In the genomic region with DNA sequence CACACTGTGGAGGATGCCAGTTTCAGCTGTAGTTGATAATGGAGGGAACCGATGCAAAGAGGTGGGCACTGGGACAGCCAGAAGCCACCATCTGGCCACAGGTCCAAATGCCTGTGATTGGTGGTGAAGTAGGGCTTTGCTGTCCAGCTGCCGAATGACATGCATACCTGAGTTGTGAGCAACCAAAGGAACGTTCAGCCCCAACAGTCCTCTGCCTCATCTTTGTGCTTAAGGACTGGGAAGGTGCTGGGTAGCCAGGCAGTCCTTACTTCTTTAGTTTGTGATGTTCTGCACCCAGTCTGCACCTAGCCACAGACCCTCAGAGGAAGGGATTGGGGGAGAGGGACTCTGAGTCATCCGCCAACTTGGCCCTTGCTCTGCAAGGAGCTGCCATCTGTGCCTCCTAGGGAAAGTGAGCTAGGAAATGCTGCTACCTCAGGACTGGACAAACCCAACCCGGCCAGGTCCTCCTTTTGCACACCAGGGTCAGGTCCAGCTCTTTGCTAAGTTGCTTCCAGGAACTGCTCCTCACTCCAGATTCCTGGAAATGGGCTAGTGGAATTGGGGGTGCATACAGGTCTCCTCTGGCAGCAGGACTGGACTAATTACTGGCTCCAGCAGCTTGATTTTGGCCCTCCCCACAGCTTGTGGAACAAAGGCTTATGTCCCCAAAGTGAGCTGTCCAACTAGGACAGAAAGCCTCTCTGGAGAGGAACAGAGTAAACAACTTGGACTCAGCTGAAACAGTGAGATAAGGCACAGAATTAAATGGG, we compare ENCODE assay signal across 34 mouse cellular contexts. TPM values are rescaled to one million over a fixed set of nuclear protein-coding genes. Genes with fewer than 3 reads are reported as not detected.
DNase-seq lines count a peak whose midpoint lies in the region; ATAC-seq and TF ChIP-seq lines count a peak whose summit lies in the region.
"Had no signal": no experiment of that assay in that cellular context is flagged by ENCODE, and none has a peak within 500 bp of the region (broad histone marks: within the 10 kb centered on the region; RNA-seq: fewer than 3 reads in every experiment).

No protein-coding gene starts in this region.

- no peak for DNase-seq in cerebellum, adult 9-10 months
- DNase-seq in liver, adult 2 months (ENCODE audit: extremely low read depth, low read depth, low spot score): peak; percentile 86
- DNase-seq in brain, adult 2 months (ENCODE audit: low read depth, low spot score): peak; percentile 29
- DNase-seq in spleen, postnatal 10 days (ENCODE audit: low spot score in 2 of 2): no peak
- DNase-seq: adrenal gland, postnatal 25 days; embryo, embryonic 11 days; gastrocnemius, postnatal 10 days; heart, postnatal 10 days; kidney, adult 9 months; kidney, postnatal 14 days; liver, embryonic 13.5 days; lung, adult 18-20 months; lung, postnatal 4 days; right cerebral cortex, postnatal 14 days; thymus, postnatal 14 days had no signal

- H3K27ac ChIP-seq in liver, adult 2 months (replicated peaks; ENCODE audit: insufficient read depth, low read depth, low read length): peak overlapping the region; percentile 29
- no peak overlapping the region; the same call in 1 of the 2 replicates for H3K27ac ChIP-seq in liver, embryonic 12.5 days
- H3K27ac ChIP-seq: embryonic facial prominence, embryonic 12.5 days; heart, embryonic 13.5 days; hindbrain, embryonic 14.5 days; limb, embryonic 13.5 days; liver, embryonic 13.5 days; midbrain, embryonic 12.5 days; neural tube, embryonic 13.5 days had no signal

- H3K36me3 ChIP-seq in liver, adult 2 months (ENCODE audit: control insufficient read depth, insufficient read depth, low read length): peaks cover 19% of the 10 kb centered on the region
- peaks cover 64% of the 10 kb centered on the region for H3K36me3 ChIP-seq in liver, embryonic 12.5 days

- H3K4me1 ChIP-seq in liver, adult 2 months (ENCODE audit: control insufficient read depth, insufficient read depth, low read length): peaks cover 32% of the 10 kb centered on the region
- no peaks in the 10 kb centered on the region for H3K4me1 ChIP-seq in liver, embryonic 12.5 days
- H3K4me1 ChIP-seq: embryonic facial prominence, embryonic 12.5 days; heart, embryonic 13.5 days; limb, embryonic 13.5 days; liver, embryonic 13.5 days; midbrain, embryonic 12.5 days; neural tube, embryonic 13.5 days had no signal

- H3K79me2 ChIP-seq in liver, adult 2 months (ENCODE audit: control insufficient read depth, insufficient read depth, low read length): no peaks in the 10 kb centered on the region

- no peak overlapping the region for H3K4me3 ChIP-seq in liver, adult 2 months (ENCODE audit: insufficient read depth, low read depth, low read length)
- H3K4me3 ChIP-seq in liver, embryonic 12.5 days: no peak overlapping the region
- H3K4me3 ChIP-seq: embryonic facial prominence, embryonic 12.5 days; erythroblast, embryonic 14.5 days; heart, embryonic 13.5 days; limb, embryonic 13.5 days; liver, embryonic 13.5 days; midbrain, embryonic 12.5 days; neural tube, embryonic 13.5 days had no signal

- H3K27me3 ChIP-seq in liver, adult 2 months (ENCODE audit: control insufficient read depth, insufficient read depth, low read length): no peaks in the 10 kb centered on the region
- no peaks in the 10 kb centered on the region for H3K27me3 ChIP-seq in liver, embryonic 12.5 days (replicated peaks)
- H3K27me3 ChIP-seq: CH12.LX; embryonic facial prominence, embryonic 12.5 days; heart, embryonic 13.5 days; limb, embryonic 13.5 days; liver, embryonic 13.5 days; megakaryocyte, embryonic 14.5 days; midbrain, embryonic 12.5 days; neural tube, embryonic 13.5 days had no signal

- no peak for TF ChIP-seq POLR2A in liver, adult 2 months (IDR thresholded peaks at IDR 0.05; ENCODE audit: extremely low read depth, insufficient read depth, low read length)

- WGBS in liver, adult 2 months: 68% methylated on average over 5 of the region's 5 CpGs
- 94% methylated on average over 5 of the region's 5 CpGs for WGBS in liver, embryonic 12.5 days (ENCODE audit: insufficient replicate concordance)

- 0 out of 2 replicates have a peak, but pooled peaks have one; percentile 19 for ATAC-seq in cerebellum, adult (ENCODE audit: insufficient number of reproducible peaks, low FRiP score, low TSS enrichment)
- no peak for ATAC-seq in liver, embryonic 12.5 days
- ATAC-seq in activated CD4-positive, CD25-positive, alpha-beta regulatory T cell, adult 4 months: no peak
- ATAC-seq: forebrain, embryonic 16.5 days; intestine, postnatal 0 days; lung, postnatal 0 days had no signal

- no peak for TF ChIP-seq CTCF in liver, adult 2 months (IDR thresholded peaks at IDR 0.05; ENCODE audit: low read depth, low read length)

- no peaks in the 10 kb centered on the region for H3K9me3 ChIP-seq in liver, embryonic 12.5 days (replicated peaks)
- H3K9me3 ChIP-seq: embryonic facial prominence, embryonic 12.5 days; heart, embryonic 13.5 days; limb, embryonic 13.5 days; liver, embryonic 13.5 days; megakaryocyte, embryonic 14.5 days; midbrain, embryonic 12.5 days; neural tube, embryonic 13.5 days had no signal

- H3K9ac ChIP-seq in liver, adult 2 months (ENCODE audit: low read depth, low read length): peak overlapping the region; percentile 24; the same call in 1 of the 2 replicates
- no peak overlapping the region for H3K9ac ChIP-seq in liver, embryonic 12.5 days
- H3K9ac ChIP-seq: embryonic facial prominence, embryonic 12.5 days; heart, embryonic 13.5 days; hindbrain, embryonic 14.5 days; limb, embryonic 13.5 days; liver, embryonic 13.5 days; midbrain, embryonic 12.5 days; neural tube, embryonic 13.5 days had no signal

- H3K4me2 ChIP-seq in liver, embryonic 12.5 days: no peak overlapping the region
- H3K4me2 ChIP-seq: embryonic facial prominence, embryonic 12.5 days; heart, embryonic 13.5 days; hindbrain, embryonic 14.5 days; limb, embryonic 13.5 days; liver, embryonic 13.5 days; midbrain, embryonic 12.5 days; neural tube, embryonic 13.5 days had no signal

RNA-seq across cellular contexts. Expression of gene Gfod2, which starts 10.2 kb away (rescaled TPM):
- total RNA-seq in liver, adult 2 months (2014; rRNA removed): 2.6 and 3.4 TPM in 2 replicates
- polyA plus RNA-seq in liver, adult 2 months (2012; rRNA removed): 6.3 and 9.2 TPM in 2 replicates
- polyA plus RNA-seq in liver, embryonic 12.5 days (2016; fragmentation: Nextera tagmentation; extraction: Ambion mirVana): 4.5 and 5.1 TPM in 2 replicates
- 1 to 10 TPM; 1.8 to 4.3 TPM for polyA plus RNA-seq in activated CD4-positive, CD25-positive, alpha-beta regulatory T cell, adult 4 months (2017; shearing (Covaris generic))

RNA-seq across cellular contexts. Expression of gene Ranbp10, which starts 58.5 kb away (rescaled TPM):
- 19.7 and 26.9 TPM in 2 replicates for total RNA-seq in liver, adult 2 months (2014; rRNA removed)
- 37.1 and 38.0 TPM in 2 replicates for polyA plus RNA-seq in liver, adult 2 months (2012; rRNA removed)
- 37.7 and 37.8 TPM in 2 replicates for polyA plus RNA-seq in liver, embryonic 12.5 days (2016; fragmentation: Nextera tagmentation; extraction: Ambion mirVana)
- 1 to 10 TPM; 6.6 to 7.0 TPM for polyA plus RNA-seq in activated CD4-positive, CD25-positive, alpha-beta regulatory T cell, adult 4 months (2017; shearing (Covaris generic))

RNA-seq across cellular contexts. Expression of gene Tsnaxip1, which starts 58.9 kb away (rescaled TPM):
- not detected in 2 replicates for total RNA-seq in liver, adult 2 months (2014; rRNA removed)
- polyA plus RNA-seq in liver, adult 2 months (2012; rRNA removed): not detected in 2 replicates
- 0.12 and 0.19 TPM in 2 replicates for polyA plus RNA-seq in liver, embryonic 12.5 days (2016; fragmentation: Nextera tagmentation; extraction: Ambion mirVana)
- polyA plus RNA-seq in activated CD4-positive, CD25-positive, alpha-beta regulatory T cell, adult 4 months (2017; shearing (Covaris generic)): not detected
- total RNA-seq: adrenal gland, postnatal 25 days; gastrocnemius, postnatal 10 days; heart, adult 8-10 months; heart, postnatal 10 days; hematopoietic stem cell, adult 5-6 weeks; left cerebral cortex, postnatal 36 days had no signal
- polyA plus RNA-seq: erythroblast, embryonic 14.5 days; intestine, postnatal 0 days; urinary bladder, adult 2 months had no signal

Comparison
In these comparisons a context has a peak if more than half of its experiments do, and no peak if none do; other contexts are left out.
1. DNase-seq: peak in liver, adult 2 months (single experiment) and brain, adult 2 months (single experiment); none in cerebellum, adult 9-10 months (single experiment) and spleen, postnatal 10 days (0 of 2).